Mouse (Mus musculus): ENCODE measurements at regions not wholly inside any gene's neighbourhood (a gene's known extent, or its start where the extent isn't known, plus 50 kb on each side); places are given as distances from the start of the nearest gene placed in this dataset.

GRCm38 (mm10) chr13:107177595-107177994, 155.7 kb upstream of the Kif2a start:
- no peak for DNase-seq (ENCODE audit: low spot score)

- DNase-seq (ENCODE audit: low spot score), result no peak
Observed at GRCm38 (mm10) chr13:107175891-107176290, 154.0 kb upstream of the Kif2a start.

GRCm38 (mm10) chr13:107168599-107169149, 146.7 kb upstream of the Kif2a start:
- no peak for DNase-seq (ENCODE audit: low spot score)

GRCm38 (mm10) chr13:107167856-107168598, 146.1 kb upstream of the Kif2a start:
- no peak for DNase-seq (ENCODE audit: low spot score)

GRCm38 (mm10) chr13:107151548-107151947, 129.6 kb upstream of the Kif2a start:
- no peak for DNase-seq (ENCODE audit: low spot score)

- no peak for DNase-seq (ENCODE audit: low spot score)
Observed at GRCm38 (mm10) chr13:107141209-107141608, 119.3 kb upstream of the Kif2a start.

- no peak for DNase-seq (ENCODE audit: low spot score)
Observed at GRCm38 (mm10) chr13:107134125-107134524, 112.2 kb upstream of the Kif2a start.

- DNase-seq (ENCODE audit: low spot score), result no peak
Observed at GRCm38 (mm10) chr13:107126636-107127035, 104.7 kb upstream of the Kif2a start.

GRCm38 (mm10) chr13:107124130-107124668, 102.3 kb upstream of the Kif2a start:
- DNase-seq (ENCODE audit: low spot score), result no peak

GRCm38 (mm10) chr13:107113949-107114690, 92.2 kb upstream of the Kif2a start:
- DNase-seq (ENCODE audit: low spot score), result peak; percentile 56

- no peak for DNase-seq (ENCODE audit: low spot score)
Observed at GRCm38 (mm10) chr13:107108045-107108444, 86.1 kb upstream of the Kif2a start.

GRCm38 (mm10) chr13:107107572-107107971, 85.6 kb upstream of the Kif2a start:
- DNase-seq (ENCODE audit: low spot score), result no peak

- DNase-seq (ENCODE audit: low spot score), result no peak
Observed at GRCm38 (mm10) chr13:107105510-107105909, 83.6 kb upstream of the Kif2a start.

GRCm38 (mm10) chr13:107101598-107101997, 79.7 kb upstream of the Kif2a start:
- DNase-seq (ENCODE audit: low spot score), result peak; percentile 50

GRCm38 (mm10) chr13:107100852-107101325, 79.0 kb upstream of the Kif2a start:
- no peak for DNase-seq (ENCODE audit: low spot score)

GRCm38 (mm10) chr13:107100116-107100515, 78.2 kb upstream of the Kif2a start:
- DNase-seq (ENCODE audit: low spot score), result no peak

- no peak for DNase-seq (ENCODE audit: low spot score)
Observed at GRCm38 (mm10) chr13:107097005-107097404, 75.1 kb upstream of the Kif2a start.

GRCm38 (mm10) chr13:107094976-107095716, 73.2 kb upstream of the Kif2a start:
- DNase-seq (ENCODE audit: low spot score), result no peak

- no peak for DNase-seq (ENCODE audit: low spot score)
Observed at GRCm38 (mm10) chr13:107094487-107094886, 72.6 kb upstream of the Kif2a start.

GRCm38 (mm10) chr13:107093683-107094082, 71.8 kb upstream of the Kif2a start:
- DNase-seq (ENCODE audit: low spot score), result no peak

- DNase-seq (ENCODE audit: low spot score), result no peak
Observed at GRCm38 (mm10) chr13:107088198-107088597, 66.3 kb upstream of the Kif2a start.

GRCm38 (mm10) chr13:107087355-107087754, 65.4 kb upstream of the Kif2a start:
- no peak for DNase-seq (ENCODE audit: low spot score)

All from urinary bladder, postnatal 10 days (tissue).